Mouse (Mus musculus): ENCODE measurements around the gene Zfp11. TPM values are rescaled to one million over a fixed set of nuclear protein-coding genes. Genes with fewer than 3 reads are reported as not detected.
"Not testable (repeated sequence)": the region's sequence is repeated elsewhere in the genome, so short reads cannot be mapped to it uniquely, and the experiment has no call there.

The Zfp11 gene
- polyA plus RNA-seq (2015; fragmentation: Nextera tagmentation; extraction: Ambion mirVana) = 4.2 and 4.3 TPM in 2 replicates

DNA sequence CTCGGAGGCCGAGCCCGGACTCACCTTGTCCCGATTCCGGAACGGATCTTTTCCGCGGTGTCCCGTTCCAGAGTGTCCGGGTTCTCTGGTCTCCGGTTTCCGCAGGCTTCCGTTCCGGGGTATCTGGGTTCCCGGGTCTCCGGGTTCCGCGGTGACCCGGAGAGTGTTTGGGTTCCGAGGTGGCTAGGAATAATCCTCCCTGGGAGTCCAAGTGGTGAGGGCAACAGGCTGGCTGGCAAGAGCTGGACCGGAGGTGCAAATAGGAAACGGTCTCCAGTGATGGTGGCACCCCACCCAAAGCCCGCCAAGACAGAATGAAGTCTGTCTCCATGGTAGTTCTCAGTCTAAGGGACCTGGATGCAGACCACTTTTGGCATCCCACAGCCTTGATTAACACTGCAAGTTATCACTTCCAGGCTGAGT lies at the start of gene Zfp11:
Gene Zfp11 (minus strand): TSS at position 64 of the 423 bp plus-strand sequence.
- Histone ChIP-seq H3K27ac (replicated peaks) (peak within 1 kb of the TSS; percentile 29; the same call in 1 of the 2 replicates), H3K9me3 (peaks cover 15% of the 10 kb centered on the region; the same call in 1 of the 2 replicates), H3K9ac (peak within 1 kb of the TSS; percentile 94), H3K27me3 (replicated peaks) (no peaks in the 10 kb centered on the region), H3K4me3 (peak within 1 kb of the TSS; percentile 83), H3K36me3 (no peaks in the 10 kb centered on the region), H3K4me2 (peak within 1 kb of the TSS; percentile 84), H3K4me1 (peaks cover 13% of the 10 kb centered on the region)
- 1% methylated on average over 23 of the region's 23 CpGs for WGBS
- peak; percentile 42; the same call in 1 of the 2 replicates for ATAC-seq (ENCODE audit: extremely low read depth, insufficient number of reproducible peaks, low FRiP score, low TSS enrichment)

DNA sequence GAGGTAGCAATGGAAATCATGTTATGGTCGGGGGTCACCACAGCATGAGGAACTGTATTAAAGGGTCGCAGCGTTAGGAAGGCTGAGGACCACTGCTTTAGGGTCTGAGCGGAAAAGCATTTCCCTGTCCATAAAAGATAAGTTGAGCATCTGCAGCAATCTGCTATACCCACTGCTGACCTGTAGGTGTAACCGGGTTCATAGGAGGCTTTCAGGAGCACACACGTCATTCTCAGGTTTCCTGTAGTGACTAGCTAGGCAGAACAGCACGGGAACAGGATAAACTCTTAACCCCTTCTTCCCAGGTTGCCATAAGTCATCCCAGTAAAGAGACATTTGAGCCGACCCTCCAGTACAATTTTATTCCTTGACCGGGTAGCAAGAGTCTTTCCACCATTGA lies 47.1 kb upstream of the Zfp11 start:
- ATAC-seq (ENCODE audit: extremely low read depth, insufficient number of reproducible peaks, low FRiP score, low TSS enrichment) = no peak
- 80% methylated on average over 9 of the region's 9 CpGs for WGBS
- no peaks in the 10 kb centered on the region for H3K9me3 ChIP-seq
- H3K36me3 ChIP-seq = peaks cover 39% of the 10 kb centered on the region
- H3K27me3 ChIP-seq (replicated peaks) = peaks cover 4% of the 10 kb centered on the region; the same call in 1 of the 2 replicates
- no peak overlapping the region for H3K9ac ChIP-seq
- no peak overlapping the region for H3K4me2 ChIP-seq
- no peak overlapping the region for H3K27ac ChIP-seq (replicated peaks)
- no peak overlapping the region for H3K4me3 ChIP-seq
- peaks cover 8% of the 10 kb centered on the region for H3K4me1 ChIP-seq

DNA sequence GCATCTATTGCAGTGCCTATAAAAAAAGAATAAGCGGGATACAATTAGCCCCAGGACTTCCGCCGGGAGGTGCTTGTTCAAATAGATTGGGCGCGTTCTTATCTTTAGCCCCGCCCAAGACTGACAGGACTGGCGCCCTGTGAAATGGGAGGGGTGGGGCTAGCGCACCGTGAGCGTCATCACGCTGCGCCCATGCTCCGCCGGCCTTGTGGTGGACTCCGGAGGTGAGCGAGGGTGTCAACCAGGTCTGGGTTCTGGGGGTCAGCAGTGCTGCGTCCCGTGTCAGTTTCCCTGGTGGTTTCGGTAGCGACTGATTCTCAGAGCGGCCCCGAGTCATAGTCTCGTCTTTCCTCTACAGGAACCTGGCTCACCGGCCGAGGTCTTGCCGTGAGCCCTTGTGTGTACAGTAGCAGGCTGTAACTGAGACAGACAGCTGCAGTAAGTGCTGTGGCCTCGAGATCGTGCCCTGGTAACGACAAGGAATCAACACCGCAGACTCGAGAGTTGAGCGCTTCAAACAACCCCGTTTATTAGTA lies 45.5 kb upstream of the Zfp11 start, which contains the start of gene Mrps17:
Gene Mrps17 (plus strand): TSS at position 172 of the 536 bp plus-strand sequence.
- peak within 1 kb of the TSS; percentile 65 for H3K27ac ChIP-seq (replicated peaks)
- peak within 1 kb of the TSS; percentile 84 for H3K4me2 ChIP-seq
- peak; percentile 95 for ATAC-seq (ENCODE audit: extremely low read depth, insufficient number of reproducible peaks, low FRiP score, low TSS enrichment)
- H3K9me3 ChIP-seq = no peaks in the 10 kb centered on the region
- WGBS = under 1% methylated on average over 33 of the region's 33 CpGs
- H3K4me3 ChIP-seq = peak within 1 kb of the TSS; percentile 89
- peaks cover 4% of the 10 kb centered on the region for H3K27me3 ChIP-seq (replicated peaks)
- H3K9ac ChIP-seq = peak within 1 kb of the TSS; percentile 94
- peaks cover 8% of the 10 kb centered on the region for H3K4me1 ChIP-seq
- peaks cover 39% of the 10 kb centered on the region for H3K36me3 ChIP-seq

DNA sequence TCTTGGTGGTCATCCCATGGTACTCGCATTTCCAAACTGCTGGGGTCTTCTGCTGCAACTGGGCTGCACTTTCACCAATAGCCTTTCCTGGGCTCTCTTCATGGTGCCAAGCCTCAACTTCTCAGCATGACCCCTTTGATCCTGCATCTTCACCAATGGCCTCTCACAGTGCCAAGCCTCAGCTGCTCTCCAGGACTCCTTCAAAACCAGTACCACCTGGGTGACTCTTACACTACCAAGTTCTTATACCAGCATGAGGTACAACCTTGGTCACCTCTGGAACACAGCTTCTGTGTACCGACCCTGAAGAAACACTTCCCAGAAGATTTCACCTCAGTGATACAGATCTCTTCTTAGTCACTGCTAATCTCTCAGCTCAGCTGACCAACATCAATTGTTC lies 38.5 kb upstream of the Zfp11 start, which contains the start of gene Sept14:
Gene Sept14 (minus strand): TSS at position 101 of the 400 bp plus-strand sequence.
- Histone ChIP-seq H3K9me3 (no peaks in the 10 kb centered on the region), H3K4me2 (no peak within 1 kb of the TSS), H3K4me1 (no peaks in the 10 kb centered on the region), H3K27ac (replicated peaks) (no peak within 1 kb of the TSS), H3K36me3 (no peaks in the 10 kb centered on the region), H3K4me3 (no peak within 1 kb of the TSS), H3K27me3 (replicated peaks) (peaks cover 22% of the 10 kb centered on the region), H3K9ac (no peak within 1 kb of the TSS)
- ATAC-seq (ENCODE audit: extremely low read depth, insufficient number of reproducible peaks, low FRiP score, low TSS enrichment) = no peak
- 36% methylated on average over 2 of the region's 2 CpGs for WGBS

DNA sequence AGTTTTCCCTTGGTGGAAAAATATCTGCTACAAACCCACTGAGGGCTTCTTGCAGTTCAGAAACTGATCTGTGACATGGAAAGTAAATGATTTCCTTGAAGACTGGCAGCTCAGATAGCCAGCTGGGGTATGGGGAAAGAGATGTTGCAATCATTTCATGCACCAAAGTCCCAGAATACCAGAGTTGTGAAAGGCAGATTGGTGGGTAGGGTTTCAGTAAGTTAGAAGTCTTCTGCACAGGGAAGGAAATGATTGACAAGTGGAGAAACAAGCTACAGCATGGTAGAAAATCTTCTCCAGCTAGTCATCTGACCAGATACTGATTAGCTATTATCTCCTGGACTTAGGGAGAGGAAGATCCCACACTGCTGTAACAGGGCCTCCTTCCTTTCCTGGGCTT lies 33.5 kb upstream of the Zfp11 start:
- Histone ChIP-seq H3K36me3 (no peaks in the 10 kb centered on the region), H3K27me3 (replicated peaks) (peaks cover 27% of the 10 kb centered on the region)
- ATAC-seq (ENCODE audit: extremely low read depth, insufficient number of reproducible peaks, low FRiP score, low TSS enrichment) = no peak

DNA sequence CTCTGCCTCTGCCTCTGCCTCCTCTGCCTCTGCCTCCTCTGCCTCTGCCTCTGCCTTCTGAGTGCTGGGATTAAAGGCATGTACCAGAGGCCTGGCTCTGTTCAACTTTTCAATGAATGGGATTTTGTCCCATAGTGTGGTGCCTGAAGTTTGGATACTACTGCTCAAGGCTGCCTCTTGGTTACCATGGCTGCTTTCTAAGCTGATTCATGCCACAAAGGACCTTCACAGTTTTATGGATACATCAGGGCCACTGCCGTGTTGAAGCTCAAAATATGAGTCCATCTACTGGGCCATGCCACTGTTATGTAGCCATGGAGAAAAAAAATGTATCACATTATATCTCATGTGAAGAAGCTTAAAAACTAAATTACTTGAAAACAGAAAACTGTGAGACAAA lies 31.8 kb upstream of the Zfp11 start:
- ATAC-seq (ENCODE audit: extremely low read depth, insufficient number of reproducible peaks, low FRiP score, low TSS enrichment) = no peak
- Histone ChIP-seq H3K4me3 (no peak overlapping the region), H3K9me3 (no peaks in the 10 kb centered on the region), H3K36me3 (no peaks in the 10 kb centered on the region), H3K4me1 (no peaks in the 10 kb centered on the region), H3K9ac (no peak overlapping the region), H3K27me3 (replicated peaks) (peaks cover 21% of the 10 kb centered on the region), H3K4me2 (no peak overlapping the region), H3K27ac (replicated peaks) (no peak overlapping the region)
- 55% methylated on average over 1 of the region's 1 CpGs for WGBS

More for the DNA sequence above, 33.5 kb upstream of the Zfp11 start:
- Histone ChIP-seq H3K4me2 (no peak overlapping the region), H3K9ac (no peak overlapping the region), H3K9me3 (no peaks in the 10 kb centered on the region), H3K4me1 (no peaks in the 10 kb centered on the region), H3K4me3 (no peak overlapping the region), H3K27ac (replicated peaks) (no peak overlapping the region)

DNA sequence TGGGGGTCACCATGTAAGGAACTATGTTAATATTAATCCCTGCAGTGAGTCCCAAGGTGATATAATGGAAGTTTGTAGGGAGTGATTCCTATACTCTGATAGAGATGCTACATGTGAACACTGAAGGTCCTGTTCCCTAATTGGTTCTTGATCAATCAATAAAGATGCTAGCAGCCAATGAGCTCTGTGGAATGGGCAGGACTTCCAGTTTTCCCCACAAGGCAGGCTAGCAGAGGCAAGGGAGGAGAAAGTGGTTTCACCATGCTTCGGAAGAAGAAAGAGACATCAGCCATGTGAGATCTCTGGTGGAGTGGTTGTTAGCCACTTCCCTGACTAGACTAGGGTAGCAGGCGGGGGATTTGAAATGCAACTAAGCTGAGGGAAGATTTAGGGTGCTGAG lies 30.6 kb upstream of the Zfp11 start:
- 27% methylated on average over 2 of the region's 2 CpGs for WGBS
- Histone ChIP-seq H3K4me3 (no peak overlapping the region), H3K4me2 (peak overlapping the region; percentile 13; the same call in 1 of the 2 replicates), H3K36me3 (no peaks in the 10 kb centered on the region), H3K9me3 (no peaks in the 10 kb centered on the region), H3K4me1 (no peaks in the 10 kb centered on the region), H3K9ac (no peak overlapping the region), H3K27ac (replicated peaks) (no peak overlapping the region), H3K27me3 (replicated peaks) (peaks cover 21% of the 10 kb centered on the region)
- no peak for ATAC-seq (ENCODE audit: extremely low read depth, insufficient number of reproducible peaks, low FRiP score, low TSS enrichment)

DNA sequence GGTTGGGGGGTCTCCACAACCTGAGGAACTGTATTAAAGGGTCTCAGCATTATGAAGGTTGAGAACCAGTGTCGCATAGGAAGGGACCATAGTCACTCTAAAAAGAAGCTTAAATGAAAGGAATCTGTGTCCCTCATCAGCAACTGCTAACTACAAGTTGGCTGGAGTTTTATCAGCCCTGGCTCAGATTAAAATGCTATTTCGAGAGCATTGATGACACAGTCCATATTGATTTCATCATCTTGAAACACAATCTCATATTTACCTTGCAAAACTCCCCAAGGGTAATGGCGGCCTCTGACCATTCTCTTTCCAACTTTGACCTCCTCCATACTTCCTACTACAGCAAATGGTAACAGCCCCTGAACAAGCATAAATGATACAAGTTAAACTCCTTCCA lies 20.6 kb upstream of the Zfp11 start:
- no peak overlapping the region for H3K9ac ChIP-seq
- H3K36me3 ChIP-seq = no peaks in the 10 kb centered on the region
- WGBS = 66% methylated on average over 3 of the region's 3 CpGs
- no peaks in the 10 kb centered on the region for H3K27me3 ChIP-seq (replicated peaks)
- H3K4me3 ChIP-seq = no peak overlapping the region
- no peak overlapping the region for H3K27ac ChIP-seq (replicated peaks)
- no peak overlapping the region for H3K4me2 ChIP-seq
- ATAC-seq (ENCODE audit: extremely low read depth, insufficient number of reproducible peaks, low FRiP score, low TSS enrichment) = no peak
- H3K9me3 ChIP-seq = no peaks in the 10 kb centered on the region
- no peaks in the 10 kb centered on the region for H3K4me1 ChIP-seq

DNA sequence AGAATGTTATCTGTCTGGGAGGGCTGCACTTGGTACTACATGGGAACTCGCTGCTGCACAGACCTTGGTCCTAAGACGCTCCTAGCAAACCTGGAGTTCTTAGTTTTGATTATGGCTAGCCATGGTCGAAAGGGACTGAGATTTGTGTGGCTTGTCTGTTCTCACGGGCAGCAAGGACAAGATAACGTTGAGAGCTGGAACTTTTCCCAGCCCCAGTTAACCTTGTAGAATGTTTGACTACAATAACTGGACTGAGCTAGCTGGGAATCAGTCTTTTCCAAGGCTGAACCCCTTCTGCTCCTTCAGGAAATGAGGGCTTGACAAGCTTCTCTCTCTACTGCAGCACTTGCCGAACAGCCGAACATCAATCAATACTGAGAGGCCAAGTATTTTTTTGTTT lies 17.7 kb upstream of the Zfp11 start:
- no peaks in the 10 kb centered on the region for H3K27me3 ChIP-seq (replicated peaks)
- 64% methylated on average over 7 of the region's 7 CpGs for WGBS
- H3K4me3 ChIP-seq = no peak overlapping the region
- no peak overlapping the region for H3K27ac ChIP-seq (replicated peaks)
- H3K4me2 ChIP-seq = no peak overlapping the region
- H3K36me3 ChIP-seq = no peaks in the 10 kb centered on the region
- no peak for ATAC-seq (ENCODE audit: extremely low read depth, insufficient number of reproducible peaks, low FRiP score, low TSS enrichment)
- no peaks in the 10 kb centered on the region for H3K4me1 ChIP-seq
- no peaks in the 10 kb centered on the region for H3K9me3 ChIP-seq
- no peak overlapping the region for H3K9ac ChIP-seq

DNA sequence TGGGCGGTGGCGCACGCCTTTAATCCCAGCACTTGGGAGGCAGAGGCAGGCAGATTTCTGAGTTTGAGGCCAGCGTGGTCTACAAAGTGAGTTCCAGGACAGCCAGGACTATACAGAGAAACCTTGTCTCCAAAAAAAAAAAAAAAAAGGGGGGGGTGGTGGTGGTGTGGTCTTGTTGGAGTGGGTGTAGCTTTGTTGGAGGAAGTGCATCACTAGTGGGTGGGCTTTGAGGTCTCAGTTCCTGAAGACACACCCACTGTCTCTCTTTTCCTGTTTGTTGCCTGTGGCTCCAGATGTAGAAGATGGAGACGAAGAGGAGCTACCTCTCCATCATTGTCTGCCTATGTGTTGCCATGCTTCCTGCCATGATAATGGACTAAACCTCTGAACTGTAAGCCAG lies 15.2 kb upstream of the Zfp11 start:
- WGBS = 73% methylated on average over 5 of the region's 5 CpGs
- not testable (repeated sequence) for H3K4me3 ChIP-seq; H3K4me1 ChIP-seq; H3K27ac ChIP-seq (replicated peaks); ATAC-seq (ENCODE audit: extremely low read depth, insufficient number of reproducible peaks, low FRiP score, low TSS enrichment); H3K4me2 ChIP-seq; H3K36me3 ChIP-seq; H3K9me3 ChIP-seq; H3K27me3 ChIP-seq (replicated peaks); H3K9ac ChIP-seq

DNA sequence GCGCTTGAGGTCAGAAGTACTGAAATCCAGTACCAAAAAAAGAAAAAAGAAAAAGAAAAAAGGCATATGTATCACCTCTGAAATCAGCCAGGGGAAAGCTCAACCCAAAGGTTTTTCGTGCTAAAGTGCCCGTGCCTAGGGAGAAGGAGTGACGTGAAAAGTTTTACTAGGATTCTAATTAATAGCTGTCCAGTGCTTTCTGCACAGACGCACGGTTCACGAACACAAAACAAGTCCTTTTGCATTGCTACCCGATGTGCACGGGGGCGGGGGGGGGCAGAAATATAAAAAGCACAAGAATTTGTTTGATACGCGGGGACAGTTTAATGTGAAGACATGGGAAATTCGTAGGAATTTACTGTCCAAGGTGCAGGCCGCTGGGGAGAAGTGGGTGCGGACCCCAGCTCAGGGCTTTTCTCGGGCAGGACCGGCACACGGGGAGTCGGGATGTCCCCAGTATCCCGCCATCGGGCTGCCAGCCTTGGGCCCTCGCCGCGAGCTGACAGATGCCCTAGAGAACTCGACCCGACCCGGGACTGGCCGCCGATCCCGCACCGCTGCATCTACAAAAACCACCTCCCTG lies 355 bp downstream of the Zfp11 start:
- H3K4me2 ChIP-seq = peak overlapping the region; percentile 84
- H3K27me3 ChIP-seq (replicated peaks) = no peaks in the 10 kb centered on the region
- peaks cover 12% of the 10 kb centered on the region; the same call in 1 of the 2 replicates for H3K9me3 ChIP-seq
- H3K9ac ChIP-seq = peak overlapping the region; percentile 94
- WGBS = 2% methylated on average over 31 of the region's 31 CpGs
- no peak for ATAC-seq (ENCODE audit: extremely low read depth, insufficient number of reproducible peaks, low FRiP score, low TSS enrichment)
- H3K4me1 ChIP-seq = peaks cover 13% of the 10 kb centered on the region
- no peaks in the 10 kb centered on the region for H3K36me3 ChIP-seq
- H3K4me3 ChIP-seq = peak overlapping the region; percentile 83
- H3K27ac ChIP-seq (replicated peaks) = peak overlapping the region; percentile 29; the same call in 1 of the 2 replicates

DNA sequence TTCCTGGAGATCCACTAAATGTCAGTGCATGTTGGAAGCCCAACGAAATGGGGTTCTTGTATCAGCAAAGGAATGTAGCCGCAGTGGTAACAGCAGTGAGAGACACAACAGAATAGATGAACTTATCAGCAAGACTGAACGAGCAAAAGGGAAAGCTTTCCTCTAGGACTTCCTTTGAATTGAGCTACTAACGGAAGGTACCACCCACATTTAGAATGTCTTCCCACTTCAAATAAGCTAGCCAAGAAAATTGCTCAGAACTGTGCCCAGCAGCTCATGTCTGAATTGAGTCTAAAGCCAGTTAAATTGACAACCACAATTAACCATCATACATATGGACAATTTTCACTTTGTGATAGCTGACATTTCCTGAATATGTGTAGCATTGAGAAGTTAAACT lies 2.0 kb downstream of the Zfp11 start:
- H3K27ac ChIP-seq (replicated peaks) = no peak overlapping the region
- 64% methylated on average over 4 of the region's 4 CpGs for WGBS
- H3K4me1 ChIP-seq = peaks cover 13% of the 10 kb centered on the region
- H3K4me3 ChIP-seq = no peak overlapping the region
- H3K4me2 ChIP-seq = no peak overlapping the region
- no peaks in the 10 kb centered on the region for H3K36me3 ChIP-seq
- no peak for ATAC-seq (ENCODE audit: extremely low read depth, insufficient number of reproducible peaks, low FRiP score, low TSS enrichment)
- H3K9me3 ChIP-seq = no peaks in the 10 kb centered on the region
- no peak overlapping the region for H3K9ac ChIP-seq
- H3K27me3 ChIP-seq (replicated peaks) = no peaks in the 10 kb centered on the region

All from heart, embryonic 13.5 days (tissue).